Mouse (Mus musculus): ENCODE measurements around the gene Hba-a1. TPM values are rescaled to one million over a fixed set of nuclear protein-coding genes. Genes with fewer than 3 reads are reported as not detected.
"Not testable (repeated sequence)": the region's sequence is repeated elsewhere in the genome, so short reads cannot be mapped to it uniquely, and the experiment has no call there.

Hba-a1 gene
- polyA plus RNA-seq (2012; rRNA removed) = 62.4 and 76.0 TPM in 2 replicates

DNA sequence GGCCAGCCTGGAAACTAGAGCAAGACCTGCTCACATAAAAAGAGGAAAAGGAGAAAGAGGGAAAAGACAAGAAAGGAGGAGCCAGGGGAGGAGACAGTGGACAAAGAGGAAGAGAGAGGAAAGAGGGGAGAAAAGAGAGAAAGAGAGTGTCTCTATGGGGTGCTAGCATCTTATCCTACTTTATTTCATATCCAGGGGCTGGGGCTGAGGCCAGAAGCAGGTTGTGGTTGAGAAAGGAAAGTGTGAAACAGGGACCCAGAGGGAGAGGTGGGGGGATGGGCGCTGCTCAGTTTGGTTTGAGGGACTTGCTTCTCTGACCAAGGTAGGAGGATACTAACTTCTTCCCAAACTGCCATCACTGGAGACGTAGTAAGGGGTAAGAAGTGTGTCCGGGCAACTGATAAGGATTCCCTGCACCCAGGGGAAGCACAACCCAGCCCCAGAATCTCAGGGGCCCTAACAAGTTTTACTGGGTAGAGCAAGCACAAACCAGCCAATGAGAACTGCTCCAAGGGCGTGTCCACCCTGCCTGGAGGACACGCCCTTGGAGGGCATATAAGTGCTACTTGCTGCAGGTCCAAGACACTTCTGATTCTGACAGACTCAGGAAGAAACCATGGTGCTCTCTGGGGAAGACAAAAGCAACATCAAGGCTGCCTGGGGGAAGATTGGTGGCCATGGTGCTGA is at the start of gene Hba-a1:
Gene Hba-a1, plus strand, starts transcription at position 421 of the 687 bp plus-strand sequence.
- not testable (repeated sequence) for DNase-seq (ENCODE audit: low spot score)

DNA sequence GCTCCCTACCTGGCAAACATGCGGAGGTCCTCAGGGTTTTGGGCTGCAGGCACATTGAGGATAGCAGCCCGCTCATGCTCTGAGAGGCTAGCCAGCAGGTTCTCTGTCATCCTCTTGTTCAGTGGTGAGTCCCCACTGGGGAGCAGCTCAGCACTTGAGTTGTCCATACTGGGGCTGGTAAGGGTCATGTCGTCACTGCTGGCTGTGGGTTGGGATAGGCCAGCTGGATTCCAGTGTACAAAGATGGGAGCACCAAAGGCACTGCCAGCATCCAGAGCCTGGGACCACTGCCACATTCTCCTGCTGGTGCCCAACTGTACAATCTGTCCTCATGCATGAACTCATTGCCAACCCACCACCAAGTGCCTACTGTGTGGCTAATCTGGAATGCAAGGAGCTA is 49.4 kb upstream of the Hba-a1 start:
- DNase-seq (ENCODE audit: low spot score) = no peak

DNA sequence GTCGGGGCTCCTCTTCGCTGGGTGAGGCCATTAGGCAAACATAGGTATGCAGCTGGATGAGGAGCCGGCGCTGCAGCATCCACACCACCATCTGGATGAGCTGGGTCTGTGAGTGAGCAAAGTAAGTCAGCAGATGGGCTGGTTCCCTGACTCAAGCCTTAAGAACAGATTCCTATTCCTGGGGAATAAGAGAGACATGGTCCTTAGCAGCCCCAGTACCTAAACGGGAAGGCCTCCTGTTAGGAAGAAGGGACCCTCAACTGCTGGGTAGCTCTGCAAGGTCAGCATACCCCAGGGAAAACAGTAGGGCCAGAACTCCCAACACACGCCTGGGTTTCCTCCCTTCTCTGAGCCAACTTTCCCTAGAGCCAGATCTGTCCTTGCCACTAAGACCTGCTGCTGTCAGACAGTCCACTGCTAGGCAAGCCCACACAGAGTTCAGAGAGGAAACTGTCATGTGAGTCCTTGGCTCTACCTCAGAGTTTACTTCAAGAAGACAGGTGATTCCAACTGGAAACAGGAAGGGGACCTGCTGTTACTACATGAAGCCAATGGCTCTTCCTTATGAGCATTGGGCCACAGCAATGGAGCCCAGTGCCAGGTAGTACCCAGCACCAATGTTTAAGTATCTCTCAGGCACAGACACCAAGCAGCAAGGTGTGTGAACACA is 48.4 kb upstream of the Hba-a1 start:
- DNase-seq (ENCODE audit: low spot score) = no peak

DNA sequence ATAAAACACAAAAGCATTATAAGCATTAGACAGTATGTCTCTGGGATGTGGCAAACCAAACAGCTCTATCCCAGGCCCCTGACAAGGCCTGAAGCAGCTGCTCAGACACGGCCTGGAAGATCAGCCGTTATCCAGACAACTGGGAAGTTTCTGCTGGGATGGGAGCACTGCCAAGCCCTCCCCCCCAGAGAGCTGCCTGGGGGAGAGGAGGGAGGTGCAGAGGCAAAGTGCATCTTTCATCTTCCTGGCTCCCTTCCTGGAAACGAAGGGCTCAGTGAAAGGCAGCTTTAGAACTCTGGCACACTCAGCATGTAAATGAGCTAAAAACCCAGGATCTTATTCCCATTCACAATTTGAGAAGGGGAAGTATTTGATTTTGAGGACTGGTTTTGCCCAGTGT is 47.7 kb upstream of the Hba-a1 start:
- DNase-seq (ENCODE audit: low spot score) = no peak

- DNase-seq (ENCODE audit: low spot score) = no peak
Measured at GRCm38 (mm10) chr11:32236132-32236531, 47.2 kb upstream of the Hba-a1 start.

DNA sequence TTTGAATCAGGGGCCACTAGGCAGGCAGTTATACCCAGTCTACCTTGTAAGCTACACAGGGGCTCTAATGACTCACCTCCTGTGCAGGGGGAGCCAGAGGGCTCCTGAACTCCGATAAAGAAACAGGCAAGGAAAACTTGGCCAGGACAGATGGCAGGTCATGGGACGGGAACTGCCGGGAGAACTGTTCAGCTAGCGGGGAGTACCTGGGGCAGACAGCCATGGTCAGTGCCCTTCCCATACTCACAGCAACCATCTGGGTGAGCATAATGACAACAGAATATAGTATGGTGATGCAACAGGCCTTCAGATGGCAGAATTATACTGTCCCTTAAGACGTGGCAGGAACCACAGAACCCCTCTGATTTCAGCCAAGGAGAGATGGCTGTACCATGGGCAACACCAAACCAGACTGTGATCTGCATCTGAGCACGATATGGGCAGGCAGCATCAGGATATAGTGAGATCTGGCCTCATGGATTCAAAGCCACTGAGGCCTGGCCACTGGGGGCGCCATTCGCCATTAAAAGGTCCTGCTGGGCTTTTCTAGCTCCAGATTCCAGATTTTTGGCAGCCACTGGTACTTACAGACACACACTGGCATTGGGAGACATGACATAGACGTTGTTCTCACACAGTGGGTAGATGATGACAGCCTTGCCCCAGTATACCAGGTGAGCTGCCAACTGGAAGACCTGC is 46.5 kb upstream of the Hba-a1 start:
- no peak for DNase-seq (ENCODE audit: low spot score)

DNA sequence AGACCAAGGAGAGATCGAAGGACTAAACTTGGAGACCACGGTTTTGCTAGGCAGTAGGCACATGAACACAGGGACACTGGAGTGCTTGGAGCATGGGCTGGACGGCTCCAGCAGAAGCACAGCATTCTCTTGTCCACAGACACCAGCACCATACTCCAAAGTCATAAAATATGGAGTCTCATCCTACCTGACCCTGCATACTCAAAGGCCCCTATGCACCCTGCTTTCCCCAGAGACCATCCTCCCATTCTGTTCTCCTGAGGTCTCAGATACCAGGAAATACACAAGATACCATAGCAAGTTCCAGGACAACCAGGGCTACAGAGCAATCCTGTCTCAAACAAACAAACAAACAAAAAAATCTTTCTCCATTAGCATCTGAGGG is 45.9 kb upstream of the Hba-a1 start:
- no peak for DNase-seq (ENCODE audit: low spot score)

DNA sequence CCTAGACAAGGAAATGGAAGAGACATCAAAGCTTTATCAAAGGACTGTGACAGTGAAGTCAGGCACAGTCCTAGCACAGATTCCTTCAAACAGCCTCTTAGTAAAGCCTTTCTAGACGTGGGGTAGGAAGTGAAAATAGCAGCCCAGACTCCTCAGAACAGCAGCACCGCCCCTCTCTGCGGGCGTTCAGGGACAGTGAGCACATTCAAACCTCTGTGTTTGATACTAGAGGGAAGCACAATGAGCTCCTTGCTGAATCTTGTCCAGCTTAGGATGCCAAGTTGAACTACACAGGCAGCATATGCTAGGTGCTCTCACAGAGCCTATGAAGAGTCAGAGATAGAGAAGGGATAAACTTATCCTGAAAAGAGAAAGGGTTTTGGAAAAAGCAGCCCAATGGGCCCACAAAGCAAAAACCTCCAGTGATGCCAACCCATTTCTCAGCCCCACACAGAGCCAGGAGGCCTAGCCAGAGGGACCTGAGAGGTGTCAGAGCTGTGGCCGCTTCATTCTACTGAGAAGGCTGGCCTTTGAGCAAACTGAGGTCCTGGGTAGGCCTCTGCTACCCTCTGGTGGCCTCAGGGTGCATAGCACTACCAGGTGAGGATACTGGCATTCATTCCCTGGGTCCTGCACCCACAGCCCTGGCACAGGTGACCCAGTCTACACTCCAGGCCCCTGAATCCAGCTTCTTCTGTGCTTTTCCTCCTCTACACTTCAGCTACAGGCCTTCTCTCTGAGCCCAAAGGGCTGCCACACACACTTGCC is 45.0 kb upstream of the Hba-a1 start:
- DNase-seq (ENCODE audit: low spot score) = peak; percentile 62

DNA sequence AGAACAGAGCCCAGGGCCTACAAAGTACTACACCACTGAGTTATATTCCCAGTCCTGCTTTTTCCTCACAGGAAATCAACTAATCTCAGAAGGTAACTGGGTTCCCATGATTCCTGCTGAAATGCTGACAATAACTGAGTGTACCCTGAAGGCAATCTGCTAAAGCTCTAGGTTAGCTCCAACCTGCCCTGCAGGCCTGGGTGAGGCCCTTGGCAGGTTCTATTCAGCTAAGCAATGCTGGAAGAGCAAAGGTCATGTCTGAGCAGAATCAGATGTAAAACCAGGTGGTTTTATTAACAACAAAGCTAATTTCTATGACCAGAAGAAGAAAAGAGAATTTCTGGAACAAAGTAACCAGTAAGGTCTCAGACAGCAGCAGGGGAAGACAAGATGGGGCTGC is 41.9 kb upstream of the Hba-a1 start:
- DNase-seq (ENCODE audit: low spot score) = no peak

DNA sequence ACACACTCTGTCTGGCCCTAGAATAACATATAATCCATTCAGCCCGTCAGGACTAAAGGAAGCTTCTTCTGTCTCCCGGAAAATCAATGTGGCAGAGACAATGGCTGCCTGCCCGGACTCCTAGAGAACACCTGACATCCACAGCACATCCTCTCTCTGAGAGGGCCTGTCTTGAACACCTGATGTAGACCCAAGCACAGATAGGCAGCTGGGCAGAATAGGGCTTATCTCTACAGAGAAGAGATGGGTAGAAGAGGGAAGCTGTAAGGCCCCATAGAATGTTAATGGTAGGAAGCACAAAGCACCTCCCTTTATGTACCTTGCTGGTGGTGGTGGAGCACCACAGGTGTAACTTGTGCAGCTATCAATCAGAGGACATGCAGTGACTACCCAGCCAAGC is 41.1 kb upstream of the Hba-a1 start:
- no peak for DNase-seq (ENCODE audit: low spot score)

GRCm38 (mm10) chr11:32243205-32243955 is 39.9 kb upstream of the Hba-a1 start:
- no peak for DNase-seq (ENCODE audit: low spot score)

GRCm38 (mm10) chr11:32244064-32244463 is 39.2 kb upstream of the Hba-a1 start:
- no peak for DNase-seq (ENCODE audit: low spot score)

- no peak for DNase-seq (ENCODE audit: low spot score)
Measured at GRCm38 (mm10) chr11:32244617-32245016, 38.7 kb upstream of the Hba-a1 start.

GRCm38 (mm10) chr11:32245614-32246013 is 37.7 kb upstream of the Hba-a1 start:
- DNase-seq (ENCODE audit: low spot score) = no peak

DNA sequence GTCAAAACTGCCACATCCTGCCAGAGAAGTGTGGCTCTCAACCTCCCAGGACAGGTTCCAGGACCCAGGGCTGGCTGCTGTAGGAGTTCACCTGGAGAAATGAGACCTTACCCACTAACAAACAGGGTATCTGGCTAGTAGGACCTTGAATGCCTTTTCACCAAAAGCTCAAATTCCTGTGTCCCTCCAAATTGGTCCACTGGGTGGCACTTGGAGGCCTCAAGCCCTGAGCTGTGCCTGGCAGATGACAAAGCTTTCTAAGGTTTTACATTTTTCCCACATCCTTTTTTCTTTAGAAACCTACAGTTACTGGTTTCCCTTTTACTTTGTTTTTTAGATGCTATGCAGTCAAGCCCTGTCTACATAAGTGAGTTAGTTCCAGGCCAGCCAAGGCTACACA is 36.2 kb upstream of the Hba-a1 start:
- DNase-seq (ENCODE audit: low spot score) = no peak

DNA sequence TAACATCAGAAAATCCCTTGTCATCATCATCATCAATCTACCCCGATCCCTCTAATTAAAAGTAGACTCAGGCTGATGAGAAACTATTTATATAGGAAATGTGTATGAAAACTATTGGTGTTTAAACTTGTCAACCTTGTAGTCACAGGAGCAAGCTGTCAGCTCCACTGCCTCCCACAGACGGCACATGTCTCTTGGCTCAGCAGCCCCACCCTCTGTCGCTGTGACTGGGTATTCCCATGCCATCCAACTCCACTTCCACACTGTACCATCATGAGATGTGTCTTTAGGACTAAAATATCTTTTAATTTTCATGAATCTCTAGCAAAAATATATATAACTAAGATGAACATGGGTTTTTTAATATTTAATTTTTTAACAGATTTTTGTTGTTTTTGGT is 35.0 kb upstream of the Hba-a1 start:
- no peak for DNase-seq (ENCODE audit: low spot score)

DNA sequence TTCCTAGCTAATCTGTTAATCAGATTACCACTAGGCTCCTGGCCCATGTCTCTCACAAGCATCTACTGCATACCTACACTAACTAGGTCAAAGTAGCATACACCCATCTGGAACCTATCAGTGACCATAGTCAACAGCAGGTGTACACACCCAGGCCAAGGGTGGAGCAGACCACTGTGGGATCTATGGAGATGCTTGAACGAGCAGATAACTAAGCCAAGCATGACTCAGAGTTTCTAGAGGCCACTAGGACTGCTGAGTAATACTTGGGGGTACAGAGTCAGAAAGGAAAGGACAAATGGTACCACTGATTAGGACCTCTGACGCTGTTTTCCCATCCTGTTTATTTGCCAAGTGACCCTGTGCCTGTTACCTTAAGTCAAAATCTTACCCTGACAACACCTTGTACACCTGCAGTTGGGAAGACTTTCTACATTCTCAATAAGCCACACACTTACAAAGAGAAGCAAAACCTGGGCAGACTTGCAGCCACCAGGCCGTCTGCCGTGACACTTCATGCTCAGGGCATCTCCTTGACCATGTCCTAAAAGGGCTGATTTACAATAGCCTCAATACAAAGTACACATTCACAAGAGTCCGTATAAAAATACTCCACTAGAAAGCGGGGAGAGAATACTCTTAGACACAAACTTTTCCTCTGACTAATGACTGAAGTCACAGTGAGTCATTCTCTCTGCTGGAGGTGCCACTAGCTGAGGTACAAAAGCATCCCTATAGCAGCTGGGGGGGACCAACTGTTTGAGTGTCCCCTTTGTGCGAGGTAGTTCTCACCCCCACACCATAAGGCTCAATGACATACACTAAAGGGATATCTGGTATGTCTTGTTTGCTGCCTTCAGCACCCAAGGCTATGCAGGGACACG is 32.2 kb upstream of the Hba-a1 start:
- no peak for DNase-seq (ENCODE audit: low spot score)

GRCm38 (mm10) chr11:32253121-32253520 is 30.2 kb upstream of the Hba-a1 start:
- no peak for DNase-seq (ENCODE audit: low spot score)

DNA sequence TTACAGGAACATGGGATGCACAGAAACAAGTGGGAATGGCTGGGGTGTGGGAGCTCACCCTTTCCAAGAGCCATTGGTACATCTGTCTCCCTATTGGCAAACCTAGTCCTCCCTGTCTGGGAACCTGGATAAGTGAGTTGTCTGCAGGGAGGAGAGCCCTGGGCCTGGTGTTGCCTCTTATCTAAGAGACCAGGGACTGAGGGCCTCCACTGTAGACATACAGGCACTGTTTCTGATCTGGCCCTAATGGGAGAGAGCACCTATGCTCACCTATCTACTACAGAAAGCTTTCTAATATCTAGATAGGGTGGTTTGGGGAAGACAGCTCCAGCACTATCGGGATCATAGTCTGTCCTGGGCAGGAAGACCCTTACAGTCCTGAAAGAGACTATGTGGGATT is 27.2 kb upstream of the Hba-a1 start:
- DNase-seq (ENCODE audit: low spot score) = no peak

DNA sequence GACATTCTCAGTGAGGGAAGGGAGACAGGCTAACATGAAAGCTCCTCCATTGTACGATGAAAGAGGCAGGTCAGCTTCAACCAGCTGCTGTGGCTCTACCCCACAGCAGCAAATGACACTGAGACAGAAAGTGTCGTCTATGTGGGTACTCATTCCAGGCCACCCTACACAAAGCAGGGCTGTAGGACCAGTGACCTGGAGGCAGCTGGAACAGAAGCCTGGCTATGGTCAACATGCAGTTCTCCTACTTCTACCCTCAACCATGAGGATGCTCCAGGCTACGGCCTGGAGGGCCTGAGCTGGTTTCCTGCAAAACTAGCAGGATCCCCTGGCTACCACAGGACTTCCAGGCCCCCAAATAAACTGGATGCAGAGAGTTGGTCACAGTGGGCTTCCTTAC is 26.7 kb upstream of the Hba-a1 start:
- no peak for DNase-seq (ENCODE audit: low spot score)

Measured in urinary bladder, adult 2 months (tissue).